Mouse (Mus musculus) MEL-GATA-1-ER (cell line): ENCODE data around the gene Smox.
A peak's percentile ranks its signal among the peaks of the same experiment; 100 is the strongest.

Experiments used
- DNase-seq: peaks from one replicate; pipeline ENCODE4 v3.0.0-alpha.2; 2012; ENCODE audit warnings: low read depth; ENCODE audit errors: extremely low read depth

The Smox gene

DNA sequence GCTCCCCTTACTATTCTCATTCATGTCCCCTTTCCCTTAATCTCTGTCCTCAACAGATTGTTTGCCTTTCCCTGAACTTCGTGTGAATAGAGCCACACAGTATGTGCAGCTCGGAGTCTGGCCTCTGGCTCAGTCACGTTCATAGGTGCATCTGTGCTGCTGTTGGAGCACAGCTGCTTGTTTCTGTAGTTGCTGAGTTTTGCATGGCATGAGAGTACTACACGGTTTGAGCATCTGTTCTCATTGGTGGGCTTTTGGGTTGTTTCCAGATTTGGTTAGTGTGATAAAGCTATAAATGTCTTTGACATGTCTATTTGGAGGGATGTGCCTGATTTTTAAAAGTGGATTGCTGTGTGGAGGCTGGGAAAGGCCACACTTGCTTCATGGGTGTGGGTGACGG lies 19.2 kb downstream of the Smox start:
- DNase-seq: no peak

DNA sequence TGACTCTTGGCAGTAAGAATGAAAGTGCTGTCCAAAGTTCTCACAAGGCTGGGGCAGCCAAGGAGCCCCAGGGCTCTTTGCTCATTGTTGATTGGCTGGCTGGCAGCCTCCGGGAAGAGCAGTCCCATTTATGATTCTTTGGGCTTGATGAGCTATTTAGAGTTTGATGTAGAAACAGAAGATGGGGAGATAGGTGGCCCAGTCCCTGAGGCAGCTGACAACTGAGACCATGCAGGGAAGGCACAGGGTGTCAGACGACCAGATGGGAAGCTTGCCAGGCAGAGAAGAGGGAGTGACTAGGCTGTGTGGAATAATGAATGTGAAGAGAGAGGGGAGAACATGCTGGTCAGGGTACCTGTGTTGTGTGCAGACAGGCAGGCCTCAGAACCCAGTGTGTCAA lies 22.2 kb downstream of the Smox start:
- DNase-seq: no peak

DNA sequence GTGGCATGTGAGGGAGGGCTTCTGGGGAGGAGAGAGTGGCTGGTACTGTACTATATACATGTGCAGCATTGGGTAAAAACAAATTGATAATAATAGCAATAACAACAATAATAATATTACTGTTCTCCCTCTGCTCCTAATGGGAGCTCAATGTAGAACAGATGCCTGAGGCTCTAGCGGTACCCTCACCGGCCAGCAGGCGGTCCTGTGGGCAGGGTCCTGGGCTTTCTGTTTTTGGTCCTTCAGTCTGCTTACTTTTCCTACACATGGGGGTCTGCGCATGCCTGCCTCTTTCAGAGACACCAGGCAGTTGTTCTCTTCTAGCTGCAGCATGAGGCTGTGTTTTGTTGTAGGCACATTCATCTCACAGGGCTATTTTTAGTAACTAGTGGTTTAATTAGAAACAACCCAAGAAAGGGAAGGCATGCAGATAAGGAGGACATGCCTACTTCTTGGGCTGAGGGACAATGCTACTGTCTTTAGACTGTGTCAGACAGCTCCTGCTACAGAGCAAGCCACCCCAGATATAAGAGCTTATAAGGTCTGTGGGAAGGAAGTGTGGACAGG lies 22.8 kb downstream of the Smox start:
- no peak for DNase-seq

DNA sequence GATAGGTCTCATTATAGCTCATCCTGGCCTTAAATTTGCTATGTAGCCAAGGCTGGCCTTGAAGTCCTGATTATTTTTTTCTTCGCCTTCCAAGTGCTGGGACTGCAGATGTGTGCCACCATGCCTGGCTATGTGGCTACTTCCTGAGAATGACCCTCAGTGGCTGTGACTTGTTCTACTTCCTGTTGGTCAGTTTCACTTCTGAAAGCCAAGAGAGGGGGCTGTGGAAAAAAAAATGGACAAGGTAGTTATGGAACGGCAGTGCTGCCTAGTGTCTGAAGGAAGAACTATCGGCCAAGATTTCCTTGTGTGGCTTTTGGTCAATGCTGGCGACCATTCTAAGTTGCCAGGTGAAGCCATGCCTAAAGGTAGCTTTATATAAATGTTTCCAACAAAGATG lies 26.3 kb downstream of the Smox start:
- DNase-seq: no peak

DNA sequence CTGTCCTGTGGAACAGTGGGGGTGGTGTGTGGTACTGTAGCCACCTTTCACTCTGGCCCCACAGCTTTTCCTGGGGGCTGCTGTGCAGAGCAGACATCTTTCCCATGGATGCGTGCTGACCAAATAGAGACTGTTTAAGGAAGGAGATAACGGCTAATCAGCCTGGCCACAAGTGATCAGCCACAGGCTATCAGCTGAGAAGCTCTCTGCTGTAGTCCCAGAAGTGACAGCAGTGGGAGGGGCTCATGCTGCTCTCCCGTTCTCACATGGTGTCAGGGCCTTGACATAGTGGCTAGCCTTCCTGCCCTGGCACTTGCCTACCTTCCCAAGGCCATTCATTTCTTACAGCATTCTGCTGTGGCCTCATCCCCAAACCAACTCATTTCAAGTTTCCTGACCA lies 27.5 kb downstream of the Smox start:
- DNase-seq: no peak

DNA sequence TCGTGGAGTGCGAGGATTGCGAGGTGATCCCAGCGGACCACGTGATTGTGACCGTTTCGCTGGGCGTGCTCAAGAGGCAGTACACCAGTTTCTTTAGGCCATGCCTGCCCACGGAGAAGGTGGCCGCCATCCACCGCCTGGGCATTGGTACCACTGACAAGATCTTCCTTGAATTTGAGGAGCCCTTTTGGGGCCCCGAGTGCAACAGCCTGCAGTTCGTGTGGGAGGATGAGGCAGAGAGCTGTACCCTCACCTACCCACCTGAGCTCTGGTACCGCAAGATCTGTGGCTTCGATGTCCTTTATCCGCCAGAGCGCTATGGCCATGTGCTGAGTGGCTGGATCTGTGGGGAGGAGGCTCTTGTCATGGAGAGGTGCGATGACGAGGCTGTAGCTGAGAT lies 29.4 kb downstream of the Smox start:
- DNase-seq: no peak

DNA sequence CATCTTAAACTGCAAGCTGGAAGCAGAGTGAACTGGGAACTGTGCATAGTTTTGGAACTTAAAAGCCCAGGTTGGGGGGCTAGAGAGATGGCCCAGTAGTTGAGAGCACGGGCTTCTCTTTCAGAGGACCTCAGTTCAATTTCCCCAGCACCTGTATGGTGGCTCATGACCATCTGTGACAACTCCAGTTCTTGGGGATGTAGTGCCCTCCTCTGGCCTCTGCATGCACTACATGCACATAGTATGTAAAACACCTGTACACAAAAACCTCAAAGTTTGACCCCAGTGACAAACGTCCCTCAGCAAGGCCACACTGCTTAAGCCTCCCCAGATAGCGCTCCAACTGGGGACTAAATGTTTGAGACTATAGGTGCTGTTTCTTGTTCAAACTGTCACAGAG lies 35.8 kb downstream of the Smox start:
- DNase-seq: no peak

DNA sequence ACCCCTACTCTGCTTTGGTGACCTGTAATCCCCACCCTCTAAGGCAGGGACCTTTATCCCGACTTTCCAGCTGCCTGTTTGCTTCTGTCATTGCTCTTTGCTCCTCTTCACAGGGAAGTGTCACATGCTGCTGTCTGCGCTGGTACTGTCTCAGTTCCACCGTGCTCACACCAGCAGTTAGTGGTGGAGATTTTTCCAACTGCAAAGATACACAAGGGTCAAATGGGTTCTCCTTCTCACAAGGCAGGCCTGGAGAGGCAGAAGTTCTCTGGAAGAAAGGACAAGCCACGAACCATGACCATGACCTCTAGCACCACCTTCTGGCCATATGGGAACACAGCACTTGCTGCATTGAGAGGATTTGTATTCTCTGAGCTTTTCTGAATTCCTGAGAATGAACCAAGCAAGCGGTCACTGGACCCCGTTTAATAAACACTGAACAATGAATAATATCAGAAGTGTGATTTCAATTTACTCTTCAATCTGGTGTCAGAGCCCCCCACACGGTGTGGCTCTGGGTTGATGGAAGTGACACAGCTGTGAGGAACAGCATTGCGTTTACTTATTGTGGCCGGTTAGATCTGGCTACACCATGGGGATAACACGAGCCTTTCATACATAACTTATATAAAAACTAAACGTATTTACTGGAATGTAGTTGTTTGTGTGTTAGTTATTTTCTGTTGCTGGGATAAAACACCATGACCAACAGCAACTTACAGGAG lies 38.8 kb downstream of the Smox start:
- peak; percentile 47 for DNase-seq

DNA sequence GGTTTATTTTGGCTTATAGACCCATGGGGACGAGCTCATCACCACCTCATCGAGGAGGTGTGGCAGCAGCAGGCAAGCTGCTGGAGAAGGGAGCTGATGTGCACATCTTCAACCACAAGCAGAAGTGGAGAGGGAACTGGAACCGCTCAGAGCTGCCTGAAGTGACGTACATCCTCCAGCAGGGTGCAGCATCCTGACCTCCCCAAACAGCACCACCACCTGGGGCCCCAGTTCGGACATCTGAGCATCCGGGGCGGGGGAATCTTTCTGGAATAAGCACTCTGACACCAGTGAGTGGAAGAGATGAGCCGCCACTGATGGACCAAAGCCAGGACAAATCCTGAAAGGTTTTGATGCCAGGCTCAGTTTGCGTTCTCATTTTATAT lies 39.3 kb downstream of the Smox start:
- DNase-seq: peak; percentile 58

DNA sequence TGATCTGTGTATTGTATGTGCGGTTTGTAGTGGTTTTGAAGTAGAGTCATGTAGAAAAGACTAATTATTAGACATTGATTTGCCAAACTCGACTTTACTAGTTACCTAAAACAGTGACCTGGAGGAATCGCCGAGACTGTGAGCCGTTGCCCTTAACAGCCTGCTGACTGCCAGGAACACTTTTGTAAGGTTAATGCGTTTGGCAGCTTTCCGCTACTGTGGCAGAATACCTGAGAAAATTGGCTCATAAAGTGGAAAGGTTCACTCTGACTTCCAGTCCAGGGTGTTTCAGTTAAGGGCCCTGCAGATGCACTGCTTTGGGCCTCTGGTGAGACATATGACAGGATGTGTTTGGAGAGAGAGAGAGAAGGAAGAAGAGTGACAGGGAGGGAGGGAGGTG lies 40.0 kb downstream of the Smox start:
- DNase-seq: no peak

DNA sequence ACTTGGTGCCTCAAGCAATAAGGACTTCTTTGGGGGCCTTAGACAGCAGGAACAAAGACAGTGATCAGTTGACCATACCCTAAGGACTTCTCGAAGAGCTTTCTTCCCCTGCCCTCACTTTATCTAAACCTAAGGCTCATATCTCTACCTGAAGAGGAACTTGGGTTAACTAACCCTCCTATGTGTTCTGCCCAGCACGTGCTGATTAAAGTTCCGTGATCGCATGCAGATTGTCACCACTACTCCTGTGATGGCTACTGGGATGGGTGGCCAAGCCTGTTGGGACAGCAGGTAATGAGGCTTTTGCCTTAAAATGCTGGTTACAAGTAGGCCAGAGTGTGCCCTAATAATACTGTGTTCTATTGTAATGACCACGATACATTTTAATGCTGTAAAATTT lies 43.9 kb downstream of the Smox start:
- DNase-seq: no peak

DNA sequence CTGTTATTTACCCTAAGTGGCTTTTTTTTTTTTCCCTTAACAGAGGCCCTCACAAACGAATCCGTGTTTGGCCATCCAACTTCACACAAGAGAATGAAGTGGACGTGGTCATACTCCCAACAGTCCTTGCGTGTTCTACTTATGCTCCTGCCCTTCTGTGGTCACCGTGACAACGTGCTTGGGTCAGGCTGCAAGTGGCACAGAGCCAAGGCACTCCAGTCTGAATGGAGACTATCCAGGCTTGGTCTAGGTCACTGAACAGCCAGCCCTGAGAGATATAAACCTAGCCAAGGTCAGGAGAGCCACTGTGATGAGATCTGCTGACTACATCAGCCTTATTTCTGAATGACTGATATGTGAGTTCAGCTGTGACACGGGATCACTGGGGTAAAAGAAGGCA lies 47.0 kb downstream of the Smox start:
- no peak for DNase-seq

DNA sequence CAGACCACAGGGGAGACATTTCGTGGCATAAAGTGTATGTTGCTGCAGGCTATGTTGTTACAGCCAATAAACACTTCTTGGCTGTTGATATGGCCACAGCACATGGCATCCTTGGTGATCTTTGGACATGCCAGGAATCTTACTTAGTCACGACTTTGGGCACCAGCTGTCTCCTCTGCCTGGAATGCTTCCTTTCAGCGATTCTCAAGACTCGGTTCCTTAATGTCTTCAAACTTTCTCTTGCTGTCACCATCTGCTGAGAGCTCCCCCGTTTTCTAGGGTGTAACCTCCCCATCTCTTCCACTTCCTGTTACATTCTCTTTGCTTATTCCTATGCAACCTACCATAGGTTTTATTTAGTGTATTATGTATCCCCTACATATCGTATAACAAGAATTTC lies 48.5 kb downstream of the Smox start:
- no peak for DNase-seq

DNA sequence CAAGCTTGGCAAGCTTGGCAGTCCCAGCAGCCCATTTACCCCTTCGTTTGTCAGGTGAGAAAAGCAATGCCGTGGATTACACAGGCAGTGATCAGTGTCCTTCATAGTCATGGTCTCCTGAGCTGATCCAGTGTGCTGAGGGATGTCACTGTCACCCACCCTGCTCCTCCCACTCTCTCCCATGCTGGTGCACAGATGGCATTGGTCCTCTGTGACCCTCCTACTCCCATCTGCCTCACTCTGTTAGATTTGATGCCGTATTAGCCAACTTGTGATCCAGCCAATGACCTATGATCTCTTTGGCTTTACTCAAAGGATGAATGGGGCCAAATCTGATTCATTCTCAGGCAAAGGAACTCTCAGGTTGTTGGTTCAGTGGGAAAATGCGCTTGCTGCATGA lies 50.4 kb downstream of the Smox start:
- DNase-seq: no peak

DNA sequence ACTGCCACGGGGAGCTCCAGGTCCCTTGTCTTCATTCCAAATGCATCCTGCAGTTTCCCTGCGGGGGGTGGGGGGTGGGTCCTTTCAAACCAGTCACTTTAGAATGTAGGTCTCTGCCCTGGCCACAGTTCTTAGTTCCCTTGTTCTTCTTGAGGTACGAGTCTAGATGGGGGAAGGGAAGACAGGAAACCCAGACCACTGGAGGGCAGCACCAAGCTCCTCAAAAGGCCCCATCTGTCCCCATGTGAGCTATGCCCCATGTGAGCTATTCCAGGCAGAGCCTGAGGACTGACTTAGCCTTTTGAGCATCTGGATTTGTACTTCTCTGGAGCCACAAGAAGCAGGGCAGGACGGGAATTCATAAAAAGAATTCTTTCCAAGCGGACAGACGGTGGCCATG lies 51.2 kb downstream of the Smox start:
- DNase-seq: no peak

DNA sequence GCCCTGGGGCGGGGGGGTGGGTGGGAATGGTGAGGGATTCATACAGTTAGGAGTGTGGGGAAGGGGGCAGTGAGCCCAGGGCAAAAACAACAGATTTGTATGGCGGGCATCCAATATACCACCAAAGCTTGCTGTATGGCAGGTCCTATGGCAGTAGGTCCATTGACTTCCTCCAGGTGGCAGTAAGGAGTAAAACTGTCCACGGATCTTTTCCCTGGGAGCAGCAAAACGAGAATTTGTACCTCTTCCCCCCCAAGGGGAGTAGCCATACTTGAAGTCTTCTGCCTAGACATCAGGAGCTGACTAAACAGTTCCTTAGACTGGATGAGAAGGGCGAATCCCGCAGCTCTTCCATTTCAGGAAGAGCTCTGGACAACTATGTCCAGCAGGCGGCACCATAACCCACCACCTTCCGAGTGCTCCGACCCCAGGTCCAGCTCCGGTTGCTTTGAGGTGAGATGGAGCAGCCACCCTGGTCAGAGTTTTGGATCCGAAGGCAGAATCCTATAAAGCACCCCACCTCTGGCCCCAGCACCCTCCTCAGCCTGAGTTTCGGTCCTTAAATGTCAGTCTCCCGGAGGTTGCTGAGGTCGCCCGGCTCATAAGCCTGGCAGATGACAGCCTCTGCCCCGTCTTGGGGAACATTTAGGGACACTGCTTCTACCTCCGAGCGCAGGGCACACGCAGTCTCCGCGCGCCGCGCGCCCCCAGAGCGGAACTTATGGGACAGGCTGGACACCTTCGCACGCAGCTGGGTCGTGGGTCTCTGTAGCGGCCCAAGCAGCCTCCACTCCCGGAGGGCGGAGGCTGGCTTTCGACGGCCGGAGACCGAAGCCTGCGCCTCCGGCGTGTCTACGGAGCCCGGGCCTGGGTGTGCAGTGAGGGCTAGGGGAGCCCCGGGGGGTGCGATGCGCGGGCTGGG lies 54.4 kb downstream of the Smox start:
- DNase-seq: peak; percentile 21

DNA sequence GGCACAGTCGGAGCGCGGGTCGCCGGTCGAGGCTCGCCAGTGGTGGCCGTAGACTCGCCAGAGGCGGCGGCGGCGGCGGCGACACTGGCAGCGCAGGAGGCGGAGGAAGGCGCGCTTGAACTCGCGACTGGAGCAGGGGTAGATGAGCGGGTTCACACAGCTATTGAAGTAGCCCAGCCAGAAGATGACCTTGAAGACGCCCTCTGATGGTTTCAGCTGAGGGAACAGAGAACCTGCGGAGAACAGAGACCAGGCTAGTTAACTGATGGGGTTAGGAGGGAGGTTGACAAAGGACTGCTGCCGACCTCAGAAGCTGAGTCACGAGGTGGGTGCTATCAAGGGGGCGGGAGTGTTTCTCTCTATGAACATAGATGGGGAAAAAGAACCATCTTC lies 55.0 kb downstream of the Smox start:
- DNase-seq: no peak

DNA sequence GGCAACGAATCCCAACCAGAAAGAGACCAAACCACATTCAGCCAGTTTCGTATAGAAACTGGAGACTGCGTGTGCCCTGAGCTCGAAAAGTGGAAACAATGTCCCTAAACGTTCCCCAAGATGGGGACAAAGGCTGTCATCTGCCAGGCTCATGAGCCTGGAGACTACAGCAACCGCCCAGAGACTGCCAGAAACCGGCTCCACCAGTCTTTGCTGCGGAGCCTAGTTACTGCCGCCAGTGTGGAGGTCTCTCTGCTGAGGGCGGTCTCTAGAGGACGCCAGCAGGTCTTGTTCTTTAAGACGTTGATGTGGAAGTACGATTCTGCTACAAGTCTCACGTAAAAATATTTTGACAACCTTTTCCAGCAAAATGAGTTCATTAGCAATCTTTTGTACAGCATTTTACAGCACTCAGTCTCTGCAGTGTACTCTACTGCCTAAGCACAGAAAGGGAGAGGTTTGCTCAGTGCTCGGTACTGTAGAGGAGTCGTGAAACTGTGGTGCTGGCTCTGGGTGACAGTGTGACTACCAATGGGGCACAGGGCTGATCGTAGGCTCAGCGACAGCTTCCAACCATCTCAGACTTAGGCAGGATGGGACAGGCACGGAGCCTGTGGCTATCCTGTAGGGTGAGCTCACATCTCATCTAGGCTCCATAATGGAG lies 55.6 kb downstream of the Smox start:
- DNase-seq: no peak

DNA sequence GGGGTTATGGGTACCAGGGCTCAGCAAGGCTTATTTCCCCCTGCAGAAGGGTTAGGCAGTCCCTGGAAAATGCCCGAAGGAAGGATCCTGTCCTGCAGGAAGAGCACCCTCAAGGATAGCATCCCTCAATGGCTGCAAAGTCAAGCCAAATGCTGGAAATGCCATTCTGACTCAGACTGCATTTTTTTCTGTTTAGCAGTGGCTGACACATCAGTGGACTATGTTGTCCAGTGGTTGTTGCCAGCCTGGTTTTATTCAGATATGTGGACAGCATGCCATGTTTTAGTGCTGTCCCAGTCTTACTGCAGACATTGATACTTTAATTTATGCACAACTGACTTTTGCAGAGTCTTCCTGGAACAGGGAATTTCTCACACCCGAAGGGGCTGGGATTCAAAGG lies 57.0 kb downstream of the Smox start:
- DNase-seq: no peak

DNA sequence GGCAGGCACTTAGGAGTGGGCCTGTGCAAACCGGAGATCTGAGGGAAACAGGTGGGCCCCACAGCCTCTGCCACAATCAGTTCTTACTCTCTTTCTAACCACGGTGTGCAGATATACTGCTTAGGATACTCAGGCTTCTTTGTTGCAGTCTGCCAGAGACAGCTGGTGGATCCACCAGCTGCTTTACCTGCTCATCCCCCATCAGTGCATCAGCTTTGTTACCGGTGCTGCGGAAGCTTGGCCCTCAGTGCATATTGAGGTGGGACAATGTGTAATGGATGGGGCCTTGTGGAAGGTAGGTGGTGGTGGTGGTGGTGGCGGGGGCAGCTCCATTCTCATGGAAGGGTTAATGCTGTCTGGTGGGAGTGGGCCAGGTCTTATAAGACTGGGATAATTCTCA lies 57.8 kb downstream of the Smox start:
- DNase-seq: no peak

DNA sequence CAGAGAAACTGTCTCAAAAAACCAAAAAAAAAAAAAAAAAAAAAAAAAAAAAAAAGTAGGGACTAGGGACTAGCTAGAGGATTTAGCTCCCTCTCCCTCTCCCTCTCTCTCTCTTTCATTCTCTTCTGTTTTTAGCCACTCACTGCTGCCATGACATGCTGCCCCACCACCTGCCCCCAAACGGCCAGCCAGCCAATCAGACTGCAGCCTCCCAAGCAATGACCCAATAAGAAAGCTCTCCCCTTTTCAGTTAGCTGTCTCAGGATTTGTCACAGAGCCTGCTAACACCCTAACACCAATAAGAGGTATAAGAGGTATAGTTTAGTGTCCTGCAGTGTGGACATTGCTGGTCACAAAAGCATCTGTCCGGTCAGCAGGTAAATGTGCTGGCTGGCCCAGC lies 59.2 kb downstream of the Smox start:
- DNase-seq: no peak

DNA sequence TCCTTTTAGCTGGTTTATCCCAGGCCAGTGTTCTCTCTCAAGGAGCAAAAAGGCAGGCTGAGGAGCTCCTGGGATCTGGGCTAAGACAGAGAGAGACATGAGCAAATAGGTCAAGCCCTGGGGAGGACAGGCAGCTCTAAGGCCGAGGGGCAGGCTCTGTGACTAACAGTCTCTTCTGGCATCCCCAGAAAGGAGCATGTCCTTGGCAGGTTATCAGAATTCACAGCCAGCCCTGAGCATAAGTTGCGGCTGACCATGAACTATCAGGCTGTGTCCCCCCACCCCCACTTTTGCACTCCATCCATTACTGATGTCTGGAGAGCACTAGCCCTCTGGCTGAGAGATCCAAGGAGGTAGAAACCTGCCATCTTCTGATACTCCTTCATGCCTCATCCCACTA lies 59.6 kb downstream of the Smox start:
- DNase-seq: no peak
